Mouse (Mus musculus): ENCODE measurements around the gene Shkbp1.

DNA sequence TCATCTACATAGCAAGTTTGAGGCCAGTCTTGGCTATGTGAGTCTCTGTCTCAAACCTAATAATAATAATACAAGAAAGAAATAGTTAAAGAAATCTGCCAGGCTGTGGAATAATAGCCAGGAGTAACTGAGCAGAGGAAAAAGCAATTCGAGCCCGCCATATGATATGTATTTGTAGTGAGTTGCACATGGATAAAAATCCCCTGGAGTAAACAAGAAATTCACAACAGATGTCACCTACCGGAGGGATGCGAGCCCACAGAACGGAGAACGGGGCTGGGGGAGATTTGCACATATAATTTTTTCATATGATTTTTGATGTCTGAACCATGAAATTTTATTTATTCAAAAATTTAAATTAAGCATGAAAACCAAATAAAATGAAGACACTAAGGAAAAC lies 24.0 kb upstream of the Shkbp1 start:
- TF ChIP-seq MAFK (IDR thresholded peaks at IDR 0.05; ENCODE audit: insufficient read depth, low read depth, low read length) = no peak
- TF ChIP-seq ZNF384 (IDR thresholded peaks at IDR 0.05; ENCODE audit: low read depth, low read length) = no peak
- TF ChIP-seq HCFC1 (IDR thresholded peaks at IDR 0.05; ENCODE audit: borderline replicate concordance, insufficient read depth, low read length) = no peak
- no peak for TF ChIP-seq CHD2 (IDR thresholded peaks at IDR 0.05; ENCODE audit: low read depth, low read length)
- no peak for TF ChIP-seq ZC3H11A (IDR thresholded peaks at IDR 0.05; ENCODE audit: borderline replicate concordance, low read depth, low read length)

Data from ES-E14 (cell line).